In genomic region chr4:152312186-152312585, GRCm38 (mm10) we compare ENCODE assay signal across 11 mouse cellular contexts. TPM values are rescaled to one million over a fixed set of nuclear protein-coding genes. Genes with fewer than 3 reads are reported as not detected.
DNase-seq lines count a peak whose midpoint lies in the region; ATAC-seq and TF ChIP-seq lines count a peak whose summit lies in the region.
"Had no signal": no experiment of that assay in that cellular context is flagged by ENCODE, and none has a peak within 500 bp of the region (broad histone marks: within the 10 kb centered on the region; RNA-seq: fewer than 3 reads in every experiment).

No protein-coding gene starts in this region.

- H3K4me3 ChIP-seq in forebrain, embryonic 10.5 days: peak overlapping the region; percentile 47; the same call in 1 of the 2 replicates
- no peak overlapping the region for H3K4me3 ChIP-seq in forebrain, embryonic 11.5 days (ENCODE audit: low read depth, low read length)
- peak overlapping the region; percentile 66 for H3K4me3 ChIP-seq in ES-Bruce4 (ENCODE audit: low read depth, low read length)
- no peak overlapping the region for H3K4me3 ChIP-seq in hindbrain, embryonic 11.5 days (ENCODE audit: low read depth, low read length)
- no peak overlapping the region for H3K4me3 ChIP-seq in liver, embryonic 15.5 days (replicated peaks)

- no peak overlapping the region for H3K27ac ChIP-seq in forebrain, embryonic 10.5 days
- H3K27ac ChIP-seq in forebrain, embryonic 11.5 days (ENCODE audit: low read depth, low read length): no peak overlapping the region
- no peak overlapping the region for H3K27ac ChIP-seq in ES-Bruce4 (ENCODE audit: insufficient read depth, low read length)
- no peak overlapping the region for H3K27ac ChIP-seq in hindbrain, embryonic 11.5 days (ENCODE audit: low read depth, low read length)
- H3K27ac ChIP-seq in liver, embryonic 15.5 days (replicated peaks): no peak overlapping the region
- H3K27ac ChIP-seq: midbrain, embryonic 12.5 days had no signal

- H3K4me2 ChIP-seq in forebrain, embryonic 11.5 days (ENCODE audit: low read depth, low read length, severe bottlenecking): no peak overlapping the region
- no peak overlapping the region for H3K4me2 ChIP-seq in hindbrain, embryonic 11.5 days (replicated peaks; ENCODE audit: low read depth, low read length)
- H3K4me2 ChIP-seq in liver, embryonic 15.5 days: peak overlapping the region; percentile 15; the same call in 1 of the 2 replicates

- TF ChIP-seq EP300 in ES-Bruce4 (IDR thresholded peaks at IDR 0.05; ENCODE audit: insufficient read depth, low read depth, low read length): peak; percentile 58; the same call in 1 of the 2 replicates

- H3K9me3 ChIP-seq in forebrain, embryonic 10.5 days: no peaks in the 10 kb centered on the region
- no peaks in the 10 kb centered on the region for H3K9me3 ChIP-seq in forebrain, embryonic 11.5 days (ENCODE audit: control insufficient read depth, low read length)
- H3K9me3 ChIP-seq in ES-Bruce4 (replicated peaks; ENCODE audit: control insufficient read depth, insufficient read depth, low read length, poor library complexity, severe bottlenecking): no peaks in the 10 kb centered on the region
- no peaks in the 10 kb centered on the region for H3K9me3 ChIP-seq in hindbrain, embryonic 11.5 days (ENCODE audit: control insufficient read depth, low read length)
- H3K9me3 ChIP-seq in liver, embryonic 15.5 days (replicated peaks): no peaks in the 10 kb centered on the region
- H3K9me3 ChIP-seq: midbrain, embryonic 12.5 days had no signal

- no peak overlapping the region for H3K9ac ChIP-seq in forebrain, embryonic 11.5 days (ENCODE audit: low read length)
- 0 out of 2 replicates have a peak overlapping the region, but pooled peaks have one; percentile 17 for H3K9ac ChIP-seq in ES-Bruce4 (ENCODE audit: low read depth, poor library complexity, severe bottlenecking)
- no peak overlapping the region for H3K9ac ChIP-seq in hindbrain, embryonic 11.5 days (ENCODE audit: low read depth, low read length)
- H3K9ac ChIP-seq in liver, embryonic 15.5 days: no peak overlapping the region
- H3K9ac ChIP-seq: midbrain, embryonic 12.5 days had no signal

- H3K4me1 ChIP-seq in forebrain, embryonic 10.5 days: peaks cover 41% of the 10 kb centered on the region
- peaks cover 11% of the 10 kb centered on the region; the same call in 1 of the 2 replicates for H3K4me1 ChIP-seq in forebrain, embryonic 11.5 days (replicated peaks; ENCODE audit: control insufficient read depth, insufficient read depth, low read length)
- peaks cover 2% of the 10 kb centered on the region for H3K4me1 ChIP-seq in ES-Bruce4 (ENCODE audit: control insufficient read depth, insufficient read depth, low read length)
- H3K4me1 ChIP-seq in hindbrain, embryonic 11.5 days (replicated peaks; ENCODE audit: control insufficient read depth, insufficient read depth, low read length): peaks cover 7% of the 10 kb centered on the region; the same call in 1 of the 2 replicates
- peaks cover 16% of the 10 kb centered on the region for H3K4me1 ChIP-seq in liver, embryonic 15.5 days (replicated peaks)

- H3K36me3 ChIP-seq in forebrain, embryonic 10.5 days (replicated peaks): peaks cover 9% of the 10 kb centered on the region
- no peaks in the 10 kb centered on the region for H3K36me3 ChIP-seq in forebrain, embryonic 11.5 days (ENCODE audit: control insufficient read depth, insufficient read depth, low read length)
- no peaks in the 10 kb centered on the region for H3K36me3 ChIP-seq in ES-Bruce4 (ENCODE audit: control insufficient read depth, insufficient read depth, low read length, poor library complexity, severe bottlenecking)
- H3K36me3 ChIP-seq in hindbrain, embryonic 11.5 days (ENCODE audit: control insufficient read depth, insufficient read depth, low read length): no peaks in the 10 kb centered on the region
- no peaks in the 10 kb centered on the region for H3K36me3 ChIP-seq in liver, embryonic 15.5 days (replicated peaks)

- no peak for ATAC-seq in forebrain, embryonic 11.5 days (replicated peaks; ENCODE audit: low FRiP score)
- ATAC-seq in hindbrain, embryonic 11.5 days (ENCODE audit: low FRiP score): no peak
- no peak for ATAC-seq in liver, embryonic 15.5 days (ENCODE audit: insufficient read depth)
- no peak for ATAC-seq in frontal cortex, adult (ENCODE audit: low TSS enrichment)

- TF ChIP-seq CTCF in ES-Bruce4 (IDR thresholded peaks at IDR 0.05; ENCODE audit: low read depth, low read length): no peak

- DNase-seq in forebrain, embryonic 10.5 days (ENCODE audit: extremely low spot score, low spot score): no peak
- no peak for DNase-seq in forebrain, embryonic 11.5 days (ENCODE audit: low spot score)
- DNase-seq in hindbrain, embryonic 11.5 days (ENCODE audit: low spot score): peak; percentile 21
- no peak for DNase-seq in MN1 (ENCODE audit: low spot score)
- DNase-seq in embryo, embryonic 10.5 days (ENCODE audit: low spot score): no peak
- DNase-seq: heart, postnatal 36 days; layer of hippocampus, adult 9-11 months had no signal

- WGBS in forebrain, embryonic 10.5 days: 3% methylated on average over 14 of the region's 14 CpGs
- WGBS in forebrain, embryonic 11.5 days: 3% methylated on average over 14 of the region's 14 CpGs
- 2% methylated on average over 14 of the region's 14 CpGs for WGBS in hindbrain, embryonic 11.5 days
- 6% methylated on average over 14 of the region's 14 CpGs for WGBS in liver, embryonic 15.5 days (ENCODE audit: insufficient replicate concordance)

- TF ChIP-seq POLR2A in ES-Bruce4 (IDR thresholded peaks at IDR 0.05; ENCODE audit: insufficient read depth, low read length): peak; percentile 11

- H3K27me3 ChIP-seq in forebrain, embryonic 10.5 days (ENCODE audit: poor library complexity, severe bottlenecking): peaks cover 86% of the 10 kb centered on the region
- H3K27me3 ChIP-seq in forebrain, embryonic 11.5 days (ENCODE audit: control insufficient read depth, insufficient read depth, low read length): peaks cover 62% of the 10 kb centered on the region
- H3K27me3 ChIP-seq in ES-Bruce4 (ENCODE audit: control insufficient read depth, insufficient read depth, low read length, poor library complexity, severe bottlenecking): no peaks in the 10 kb centered on the region
- H3K27me3 ChIP-seq in hindbrain, embryonic 11.5 days (ENCODE audit: control insufficient read depth, insufficient read depth, low read length): peaks cover 70% of the 10 kb centered on the region
- peaks cover 74% of the 10 kb centered on the region for H3K27me3 ChIP-seq in liver, embryonic 15.5 days

RNA-seq across cellular contexts. Expression of gene Rnf207, which starts 6.6 kb away (rescaled TPM):
- polyA plus RNA-seq in forebrain, embryonic 10.5 days (2016; fragmentation: Nextera tagmentation; extraction: Ambion mirVana): 0.92 and 1.3 TPM in 2 replicates
- polyA plus RNA-seq in forebrain, embryonic 11.5 days (2014; fragmentation: Nextera tagmentation; extraction: Ambion mirVana): 0.60 and 1.2 TPM in 2 replicates
- 3.2 and 4.2 TPM in 2 replicates for polyA plus RNA-seq in ES-Bruce4 (2011; ENCODE audit: insufficient read depth, insufficient read length, low read depth, missing spikeins)
- 1.5 and 1.6 TPM in 2 replicates for polyA plus RNA-seq in hindbrain, embryonic 11.5 days (2014; fragmentation: Nextera tagmentation; extraction: Ambion mirVana)
- polyA plus RNA-seq in liver, embryonic 15.5 days (2015; fragmentation: Nextera tagmentation; extraction: Ambion mirVana): 0.08 TPM in 1 of 2 replicates, not detected in the other

RNA-seq across cellular contexts. Expression of gene Rpl22, which starts 13.4 kb away (rescaled TPM):
- polyA plus RNA-seq in forebrain, embryonic 10.5 days (2016; fragmentation: Nextera tagmentation; extraction: Ambion mirVana): 363 and 368 TPM in 2 replicates
- 310 and 360 TPM in 2 replicates for polyA plus RNA-seq in forebrain, embryonic 11.5 days (2014; fragmentation: Nextera tagmentation; extraction: Ambion mirVana)
- polyA plus RNA-seq in ES-Bruce4 (2011; ENCODE audit: insufficient read depth, insufficient read length, low read depth, missing spikeins): 1,917 and 1,978 TPM in 2 replicates
- polyA plus RNA-seq in hindbrain, embryonic 11.5 days (2014; fragmentation: Nextera tagmentation; extraction: Ambion mirVana): 304 and 330 TPM in 2 replicates
- 146 and 201 TPM in 2 replicates for polyA plus RNA-seq in liver, embryonic 15.5 days (2015; fragmentation: Nextera tagmentation; extraction: Ambion mirVana)

RNA-seq across cellular contexts. Expression of gene Icmt, which starts 15.2 kb away (rescaled TPM):
- polyA plus RNA-seq in forebrain, embryonic 10.5 days (2016; fragmentation: Nextera tagmentation; extraction: Ambion mirVana): 23.3 and 26.1 TPM in 2 replicates
- 22.1 and 23.6 TPM in 2 replicates for polyA plus RNA-seq in forebrain, embryonic 11.5 days (2014; fragmentation: Nextera tagmentation; extraction: Ambion mirVana)
- polyA plus RNA-seq in ES-Bruce4 (2011; ENCODE audit: insufficient read depth, insufficient read length, low read depth, missing spikeins): 21.4 and 22.8 TPM in 2 replicates
- polyA plus RNA-seq in hindbrain, embryonic 11.5 days (2014; fragmentation: Nextera tagmentation; extraction: Ambion mirVana): 17.4 and 20.6 TPM in 2 replicates
- polyA plus RNA-seq in liver, embryonic 15.5 days (2015; fragmentation: Nextera tagmentation; extraction: Ambion mirVana): 7.6 TPM in 2 replicates

RNA-seq across cellular contexts. Expression of gene Hes3, which starts 20.7 kb away (rescaled TPM):
- polyA plus RNA-seq in forebrain, embryonic 10.5 days (2016; fragmentation: Nextera tagmentation; extraction: Ambion mirVana): 0.38 and 0.92 TPM in 2 replicates
- 0.53 and 1.0 TPM in 2 replicates for polyA plus RNA-seq in forebrain, embryonic 11.5 days (2014; fragmentation: Nextera tagmentation; extraction: Ambion mirVana)
- polyA plus RNA-seq in ES-Bruce4 (2011; ENCODE audit: insufficient read depth, insufficient read length, low read depth, missing spikeins): not detected in 2 replicates
- polyA plus RNA-seq in hindbrain, embryonic 11.5 days (2014; fragmentation: Nextera tagmentation; extraction: Ambion mirVana): 2.9 and 3.5 TPM in 2 replicates
- not detected in 2 replicates for polyA plus RNA-seq in liver, embryonic 15.5 days (2015; fragmentation: Nextera tagmentation; extraction: Ambion mirVana)

RNA-seq across cellular contexts. Expression of gene Chd5, which starts 26.3 kb away (rescaled TPM):
- polyA plus RNA-seq in forebrain, embryonic 10.5 days (2016; fragmentation: Nextera tagmentation; extraction: Ambion mirVana): 0.09 and 0.31 TPM in 2 replicates
- 1.3 and 1.5 TPM in 2 replicates for polyA plus RNA-seq in forebrain, embryonic 11.5 days (2014; fragmentation: Nextera tagmentation; extraction: Ambion mirVana)
- polyA plus RNA-seq in ES-Bruce4 (2011; ENCODE audit: insufficient read depth, insufficient read length, low read depth, missing spikeins): 5.4 and 5.8 TPM in 2 replicates
- polyA plus RNA-seq in hindbrain, embryonic 11.5 days (2014; fragmentation: Nextera tagmentation; extraction: Ambion mirVana): 0.14 and 0.28 TPM in 2 replicates
- 0.03 and 0.16 TPM in 2 replicates for polyA plus RNA-seq in liver, embryonic 15.5 days (2015; fragmentation: Nextera tagmentation; extraction: Ambion mirVana)

Comparison
In these comparisons a context has a peak if more than half of its experiments do, and no peak if none do; other contexts are left out.
1. H3K4me3 ChIP-seq: peak in forebrain, embryonic 10.5 days (single experiment) and ES-Bruce4 (single experiment); none in forebrain, embryonic 11.5 days (single experiment), hindbrain, embryonic 11.5 days (single experiment) and liver, embryonic 15.5 days (single experiment).